Mouse (Mus musculus): ENCODE measurements around the gene Ccnyl1.
A peak's percentile ranks its signal among the peaks of the same experiment; 100 is the strongest.
"Not testable (repeated sequence)": the region's sequence is repeated elsewhere in the genome, so short reads cannot be mapped to it uniquely, and the experiment has no call there.

The Ccnyl1 gene

DNA sequence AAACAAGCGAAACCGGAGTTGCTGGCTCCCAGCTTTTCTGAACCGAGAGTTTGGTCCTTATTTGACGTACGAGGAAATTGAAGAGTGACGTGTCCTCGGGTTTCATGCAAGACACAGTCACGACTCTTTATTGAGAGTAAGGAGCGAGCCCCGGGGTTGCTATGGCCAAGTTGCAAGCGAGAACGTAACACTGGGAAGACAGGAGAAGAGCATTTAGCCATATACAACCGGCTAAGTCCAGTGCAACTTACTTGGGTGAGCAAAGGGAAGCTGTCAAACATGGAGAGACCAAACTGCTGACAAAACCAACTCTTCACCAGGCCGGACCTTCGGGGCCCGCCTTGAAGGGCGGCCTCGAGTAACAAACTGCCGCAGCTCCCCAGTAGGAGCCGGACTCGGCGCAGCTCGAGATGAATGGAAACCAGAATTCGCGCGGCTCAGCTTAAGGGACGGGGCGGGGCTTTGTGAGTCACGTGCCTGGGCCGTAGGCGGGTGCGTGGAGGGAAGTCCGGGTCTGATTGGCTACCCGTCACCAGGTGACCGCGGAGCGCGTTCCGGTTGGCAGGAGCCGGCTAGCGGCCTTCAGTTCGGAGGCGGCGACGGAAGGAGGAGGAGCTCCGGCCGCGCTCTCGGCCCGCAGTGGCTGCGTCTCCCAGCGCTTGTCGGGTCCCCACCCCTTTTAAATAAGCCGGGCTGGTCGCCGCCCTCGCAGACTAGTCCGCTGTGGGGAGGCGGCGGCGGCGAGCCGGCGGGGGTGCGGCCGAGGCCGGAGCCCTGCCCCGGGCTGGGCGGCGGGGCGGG lies at the start of gene Ccnyl1:
TSS of gene Ccnyl1 (plus strand) at position 243 of the 801 bp plus-strand sequence.
- peak; percentile 95 for DNase-seq (ENCODE audit: low read depth, low spot score)

DNA sequence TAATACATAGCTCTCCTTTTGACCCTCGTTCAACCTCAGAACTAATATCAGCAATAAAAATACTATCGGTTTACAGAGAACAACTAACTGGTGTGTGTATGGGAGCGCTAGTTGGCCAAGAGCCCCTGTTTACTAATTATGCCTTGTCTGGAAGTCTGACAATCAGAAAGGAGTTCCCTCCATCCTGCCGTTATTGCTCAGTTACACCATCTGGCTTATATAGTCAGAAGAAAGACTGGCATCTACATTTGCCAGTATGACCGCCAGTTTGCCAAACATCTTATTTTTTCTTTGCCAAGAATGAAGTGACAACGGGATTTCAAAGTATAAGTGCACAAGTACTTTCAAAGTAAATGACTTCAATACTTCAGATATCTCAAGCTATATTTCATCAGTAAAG lies 49.2 kb upstream of the Ccnyl1 start:
- no peak for DNase-seq (ENCODE audit: low read depth, low spot score)

DNA sequence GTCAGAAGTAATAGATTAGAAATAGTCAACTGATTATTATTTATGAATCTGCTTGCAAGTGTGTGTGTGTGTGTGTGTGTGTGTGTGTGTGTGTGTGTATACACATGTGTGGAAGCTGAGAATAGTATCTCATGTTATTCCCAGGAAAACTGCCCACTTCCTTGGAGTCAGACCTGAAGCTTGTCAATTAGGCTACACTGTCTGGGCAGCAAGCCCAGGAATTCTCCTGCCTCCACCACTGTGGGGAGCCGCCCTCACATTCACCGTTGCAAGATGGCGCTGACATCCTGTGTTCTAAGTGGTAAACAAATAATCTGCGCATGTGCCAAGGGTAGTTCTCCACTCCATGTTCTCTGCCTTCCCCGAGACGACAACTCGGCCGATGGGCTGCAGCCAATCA lies 47.7 kb upstream of the Ccnyl1 start:
- DNase-seq (ENCODE audit: low read depth, low spot score), result not testable (repeated sequence)

DNA sequence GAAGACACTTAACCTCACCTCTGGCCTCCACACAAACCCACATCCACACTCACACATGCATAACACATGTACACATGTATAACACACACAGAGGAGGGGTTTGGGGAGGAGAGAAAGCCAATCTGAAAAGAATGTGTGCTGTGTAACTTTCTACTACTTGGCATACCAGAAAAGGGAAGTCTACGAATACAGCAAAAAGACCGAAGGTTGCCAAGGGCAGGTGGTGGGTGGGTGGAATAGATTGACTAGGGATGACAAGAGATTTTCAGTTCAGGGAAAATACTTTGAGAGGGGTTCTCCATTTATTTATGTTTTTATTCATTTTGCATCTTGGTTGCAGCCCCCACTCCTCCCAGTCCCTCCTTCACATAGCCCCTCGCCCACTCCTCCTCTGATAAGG lies 45.7 kb upstream of the Ccnyl1 start:
- DNase-seq (ENCODE audit: low read depth, low spot score), result no peak

DNA sequence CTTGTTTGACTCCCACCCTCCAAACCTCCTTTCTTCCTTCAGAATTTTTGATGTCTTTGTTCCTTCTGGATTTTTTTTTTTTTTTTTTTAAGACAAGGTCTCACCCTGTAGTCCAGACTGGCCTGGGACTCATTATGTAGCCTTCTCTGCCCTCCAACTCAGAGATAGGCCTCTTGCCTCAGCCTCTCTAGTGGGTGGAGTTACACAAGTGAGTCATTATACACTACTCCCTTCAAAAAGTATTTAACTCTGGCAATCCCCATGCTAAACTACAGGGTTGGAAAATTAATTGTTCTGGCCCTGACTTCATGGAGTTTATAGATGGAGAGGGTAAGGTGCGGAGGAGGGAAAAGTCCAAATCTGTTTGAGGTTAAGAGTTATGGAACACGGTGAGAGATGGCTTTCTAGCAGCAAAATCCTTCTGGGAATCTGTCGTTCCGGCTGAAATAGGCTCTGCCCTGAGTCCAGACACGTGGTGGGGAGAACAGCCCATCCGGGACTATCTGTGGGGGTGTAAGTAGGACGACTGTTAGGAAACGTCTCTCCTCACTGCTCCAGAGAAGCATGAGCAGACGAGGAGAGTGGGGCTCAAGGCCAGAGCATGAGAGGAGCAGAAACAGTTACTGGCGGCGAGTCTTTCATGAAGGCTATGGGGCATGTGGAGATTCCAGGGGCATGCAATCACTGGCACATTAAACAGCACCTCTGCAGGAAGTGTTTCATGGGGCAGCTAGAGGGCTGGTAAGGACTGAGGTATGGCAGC lies 40.7 kb upstream of the Ccnyl1 start:
- DNase-seq (ENCODE audit: low read depth, low spot score), result no peak

DNA sequence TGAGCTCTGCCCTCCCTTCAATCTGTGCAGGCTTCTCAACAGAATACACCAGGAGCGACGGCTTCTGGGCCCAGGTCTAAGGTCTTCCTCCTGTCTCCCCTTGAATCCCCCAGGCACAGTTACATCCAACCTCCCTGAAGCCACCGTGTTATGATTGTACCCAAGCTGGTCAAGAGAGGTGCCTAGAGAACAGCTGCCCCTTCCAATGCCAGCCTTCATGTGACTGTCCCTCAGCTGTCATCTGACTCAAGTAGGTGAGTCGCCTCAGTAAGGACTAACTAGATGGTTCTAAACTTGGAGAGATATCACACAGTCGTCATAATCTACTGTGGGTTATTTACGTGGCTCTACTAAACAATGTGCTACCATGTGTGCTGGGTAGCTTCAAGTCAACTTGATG lies 36.6 kb upstream of the Ccnyl1 start:
- DNase-seq (ENCODE audit: low read depth, low spot score), result no peak

DNA sequence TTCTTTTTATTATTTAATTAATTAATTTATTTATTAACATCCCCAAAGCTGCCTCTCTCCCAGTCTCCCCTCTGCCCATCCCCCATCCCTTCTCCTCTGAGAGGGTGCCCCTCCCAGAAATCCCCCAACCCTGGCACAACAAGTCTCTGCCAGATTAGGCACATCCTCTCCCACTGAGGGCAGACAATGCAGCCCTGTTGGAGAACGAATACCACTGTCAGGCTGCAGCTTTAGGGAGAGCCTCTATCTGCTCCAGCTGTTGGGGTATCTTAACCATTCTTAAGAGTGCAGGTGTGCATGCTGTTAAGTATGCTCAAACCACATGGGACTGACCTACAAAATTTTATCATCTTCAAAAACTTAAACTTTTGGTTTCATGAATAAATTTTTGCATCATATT lies 34.8 kb upstream of the Ccnyl1 start:
- no peak for DNase-seq (ENCODE audit: low read depth, low spot score)

DNA sequence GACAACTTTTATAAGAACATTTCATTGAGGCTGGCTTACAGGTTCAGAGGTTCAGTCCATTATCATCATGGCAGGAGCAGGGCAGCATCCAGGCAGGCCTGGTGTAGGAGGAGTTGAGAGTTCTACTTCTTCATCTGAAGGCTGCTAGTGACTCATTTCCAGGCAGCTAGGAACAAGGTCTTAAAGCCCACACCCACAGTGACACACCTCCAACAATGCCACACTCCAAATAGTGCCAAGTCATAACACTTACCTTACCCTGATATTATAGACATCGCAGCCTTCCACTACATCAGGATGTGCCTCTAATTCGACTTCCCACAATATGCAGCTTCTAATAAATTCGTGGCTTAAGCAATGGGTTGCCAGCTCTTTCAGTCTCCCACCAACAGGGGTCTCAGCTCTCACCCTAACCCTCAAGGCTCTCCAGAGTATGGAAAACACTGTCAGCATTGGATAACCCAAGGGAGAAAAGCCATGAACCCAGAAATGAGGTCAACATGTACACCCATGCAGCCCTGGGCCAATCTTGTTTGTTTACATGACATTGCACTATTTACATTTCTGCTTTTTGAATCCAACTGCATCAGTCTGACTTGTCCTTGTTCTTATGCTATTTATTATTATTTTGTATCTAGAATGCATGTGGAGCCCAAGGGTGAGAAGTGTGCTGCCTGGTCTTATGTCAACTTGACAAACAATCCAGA lies 33.7 kb upstream of the Ccnyl1 start:
- no peak for DNase-seq (ENCODE audit: low read depth, low spot score)

DNA sequence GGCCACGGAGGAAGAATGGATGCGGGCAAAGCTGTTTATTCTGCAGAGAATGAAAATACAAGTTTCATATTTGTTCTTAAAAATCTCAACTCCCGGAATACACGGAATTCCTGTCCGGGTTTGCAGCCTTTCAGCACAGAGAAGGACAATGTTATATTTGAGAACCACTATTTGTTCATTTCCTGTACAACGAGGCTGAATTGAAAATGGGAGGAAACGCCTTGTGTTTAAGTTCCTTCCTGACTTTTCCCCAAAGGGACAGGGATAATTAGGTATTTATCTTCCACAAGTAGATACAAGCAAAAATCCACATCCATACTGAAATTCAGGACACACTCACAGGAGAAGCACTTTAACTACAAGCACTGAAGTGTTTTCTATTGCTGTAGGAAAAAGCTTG lies 31.4 kb upstream of the Ccnyl1 start:
- DNase-seq (ENCODE audit: low read depth, low spot score), result no peak

DNA sequence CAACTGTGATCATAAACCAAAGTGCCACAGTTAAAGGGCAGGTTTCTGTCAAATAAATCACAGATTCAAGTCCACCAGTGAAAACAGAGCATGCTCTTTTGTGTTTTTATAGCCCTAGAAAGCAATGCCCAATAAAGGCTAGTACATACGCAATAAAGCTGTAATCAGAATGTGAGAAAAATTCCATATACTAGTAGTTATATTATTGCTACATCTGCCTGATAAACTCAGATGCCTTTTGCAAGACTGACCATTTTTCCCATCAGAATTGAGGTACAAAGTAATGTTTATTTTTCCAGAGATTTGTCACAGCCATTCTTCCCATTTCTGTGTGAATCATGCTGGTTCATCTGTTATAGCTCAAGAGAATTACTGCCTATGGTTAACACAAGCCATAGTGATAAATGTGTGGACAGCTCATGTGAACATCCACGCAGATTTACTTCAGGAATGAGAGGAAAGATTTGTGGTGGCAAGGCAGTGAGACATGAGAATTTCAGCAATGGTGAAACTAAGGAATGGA lies 23.1 kb upstream of the Ccnyl1 start:
- DNase-seq (ENCODE audit: low read depth, low spot score), result no peak

DNA sequence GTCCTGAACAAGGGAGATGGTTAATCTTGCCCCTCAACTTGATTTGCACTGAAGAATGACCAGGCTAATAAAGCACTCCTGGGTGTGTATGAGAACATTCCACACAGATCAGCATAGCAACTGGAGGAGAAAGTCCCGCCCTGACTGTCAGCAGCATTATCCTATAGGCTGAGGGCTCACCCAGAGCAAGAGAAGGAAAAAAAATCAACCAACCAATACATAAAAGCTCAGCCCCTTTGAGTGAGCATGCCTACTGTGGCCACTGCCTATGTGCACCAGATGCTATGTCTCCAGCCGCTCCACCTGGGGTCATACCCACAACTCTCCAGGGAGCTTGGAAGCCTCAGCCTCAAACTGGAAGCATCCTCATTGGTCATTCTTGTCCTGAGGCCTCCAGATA lies 20.8 kb upstream of the Ccnyl1 start:
- no peak for DNase-seq (ENCODE audit: low read depth, low spot score)

DNA sequence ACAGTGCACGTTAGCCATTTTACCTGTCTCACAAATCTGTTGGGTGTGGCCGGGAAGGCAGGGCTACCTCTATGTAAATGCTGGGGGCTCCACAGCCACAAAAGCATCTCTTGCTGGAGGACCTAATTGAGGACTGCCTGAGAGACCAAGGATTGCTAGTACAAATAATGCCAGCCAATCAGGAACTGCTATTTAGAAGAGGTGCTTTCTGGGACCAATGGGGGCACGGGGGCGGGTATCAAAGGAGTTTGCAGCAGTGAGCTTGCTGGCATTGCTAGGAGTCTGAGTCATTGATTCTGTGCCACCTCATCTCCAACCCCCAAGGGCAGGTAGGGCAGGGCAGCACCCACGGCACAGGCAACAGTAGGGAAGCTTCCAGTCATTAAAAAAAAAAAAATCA lies 16.3 kb upstream of the Ccnyl1 start:
- DNase-seq (ENCODE audit: low read depth, low spot score), result no peak

DNA sequence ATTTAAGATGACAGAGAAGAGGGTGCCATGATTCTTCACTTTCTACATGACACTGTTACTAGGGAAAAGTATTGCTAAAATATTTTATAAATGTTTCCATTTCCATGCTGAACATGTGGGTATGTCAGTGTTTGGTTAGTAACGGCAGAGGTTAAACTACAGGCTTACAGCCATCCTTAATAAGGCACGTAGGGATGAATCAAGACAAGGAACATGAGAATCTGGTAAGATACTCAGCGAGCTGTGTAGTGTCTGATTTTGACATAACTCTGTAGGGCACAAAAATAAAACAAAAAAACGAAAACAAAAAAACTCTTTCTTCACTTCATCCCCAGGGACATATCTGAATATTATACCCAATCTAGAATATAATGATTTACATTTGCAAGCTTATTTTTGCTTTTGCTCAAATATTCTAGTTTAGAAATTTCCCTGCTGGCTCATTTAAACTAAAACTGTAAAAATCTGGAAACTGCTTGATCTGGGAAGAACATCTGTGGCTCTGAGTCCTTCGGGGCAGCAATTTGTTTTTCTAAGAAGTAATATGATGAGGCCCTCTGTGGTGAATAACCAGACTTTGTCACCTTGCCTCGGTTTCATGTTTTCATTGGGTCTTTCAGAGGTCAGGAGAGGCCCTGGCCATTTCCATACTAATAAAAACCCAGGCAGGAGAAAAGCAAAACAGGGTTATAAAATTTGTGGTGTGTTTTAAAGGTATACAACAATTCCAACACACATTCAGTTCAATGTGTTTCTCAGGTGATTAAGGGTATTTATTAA lies 14.0 kb upstream of the Ccnyl1 start:
- no peak for DNase-seq (ENCODE audit: low read depth, low spot score)

DNA sequence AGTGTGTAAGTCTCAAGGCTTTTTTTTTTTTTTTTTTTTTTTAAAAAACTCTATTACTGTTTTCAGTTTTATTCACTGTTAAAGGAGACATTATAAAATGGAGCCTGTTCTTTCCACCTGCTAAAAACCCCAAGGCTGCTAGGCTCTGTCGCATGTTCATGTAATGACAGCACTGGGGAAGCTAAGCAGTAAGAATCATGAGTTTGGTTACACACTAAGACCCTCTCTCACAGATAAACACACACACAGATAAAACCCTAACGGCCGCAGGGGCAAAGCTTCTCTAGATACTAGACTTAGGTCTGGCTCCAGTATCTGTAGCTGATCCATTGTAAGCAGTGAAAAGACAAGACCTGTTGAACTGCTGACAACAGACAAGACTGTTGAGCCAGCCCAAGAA lies 8.8 kb upstream of the Ccnyl1 start:
- no peak for DNase-seq (ENCODE audit: low read depth, low spot score)

DNA sequence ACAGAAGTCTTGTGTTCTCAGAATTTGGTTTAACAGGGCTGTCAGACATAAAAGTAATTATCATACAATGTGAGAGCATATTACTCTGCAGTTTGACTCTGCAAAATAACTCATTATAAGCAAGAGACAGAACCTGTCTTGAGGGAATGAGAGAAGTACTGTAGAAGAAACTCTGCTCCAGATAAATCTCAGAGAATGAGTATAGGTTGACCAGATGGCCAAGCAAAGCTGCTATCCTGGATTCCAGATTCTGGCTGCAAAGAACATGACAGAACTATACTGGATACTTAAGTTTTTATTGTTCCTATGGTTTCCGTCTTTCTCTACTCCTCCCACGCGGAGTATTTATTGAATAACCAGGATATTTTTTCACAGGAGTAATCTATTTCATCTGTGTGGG lies 7.2 kb upstream of the Ccnyl1 start:
- DNase-seq (ENCODE audit: low read depth, low spot score), result no peak

DNA sequence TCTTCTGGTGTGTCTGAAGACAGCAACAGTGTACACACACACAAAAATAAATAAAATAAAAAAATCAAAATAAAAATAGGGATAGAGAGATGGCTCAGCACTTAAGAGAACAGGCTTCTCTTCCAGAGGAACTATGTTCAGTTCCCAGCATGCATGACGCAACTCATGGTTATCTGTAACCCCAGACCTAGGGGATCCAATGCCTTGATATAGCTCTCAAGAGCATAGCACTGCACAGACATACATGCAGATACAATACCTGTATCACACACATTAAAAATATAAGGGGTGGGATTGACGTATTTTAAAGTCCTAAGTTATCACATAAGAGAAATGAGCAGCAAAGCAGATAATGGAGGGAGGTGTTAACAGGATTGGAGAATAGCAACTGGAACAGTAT lies 5.8 kb upstream of the Ccnyl1 start:
- DNase-seq (ENCODE audit: low read depth, low spot score), result no peak

DNA sequence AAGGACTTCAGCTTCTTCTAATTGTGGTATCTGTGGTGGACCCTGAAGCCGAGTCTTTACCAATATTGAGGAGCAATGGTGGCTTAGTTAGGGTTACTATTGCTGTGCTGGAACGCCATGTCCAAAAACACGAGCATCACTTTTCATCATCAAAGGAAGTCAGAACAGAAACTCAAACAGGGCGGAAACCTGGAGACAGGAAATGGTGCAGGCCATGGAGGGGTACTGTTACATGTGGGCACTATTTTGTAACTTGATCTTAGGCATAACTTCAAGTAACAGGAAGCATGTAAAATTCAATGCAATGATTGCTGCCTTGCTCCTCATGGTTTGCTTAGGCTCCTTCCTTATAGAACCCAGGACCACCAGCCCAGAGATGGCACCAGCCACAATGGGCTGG lies 2.2 kb upstream of the Ccnyl1 start:
- no peak for DNase-seq (ENCODE audit: low read depth, low spot score)

DNA sequence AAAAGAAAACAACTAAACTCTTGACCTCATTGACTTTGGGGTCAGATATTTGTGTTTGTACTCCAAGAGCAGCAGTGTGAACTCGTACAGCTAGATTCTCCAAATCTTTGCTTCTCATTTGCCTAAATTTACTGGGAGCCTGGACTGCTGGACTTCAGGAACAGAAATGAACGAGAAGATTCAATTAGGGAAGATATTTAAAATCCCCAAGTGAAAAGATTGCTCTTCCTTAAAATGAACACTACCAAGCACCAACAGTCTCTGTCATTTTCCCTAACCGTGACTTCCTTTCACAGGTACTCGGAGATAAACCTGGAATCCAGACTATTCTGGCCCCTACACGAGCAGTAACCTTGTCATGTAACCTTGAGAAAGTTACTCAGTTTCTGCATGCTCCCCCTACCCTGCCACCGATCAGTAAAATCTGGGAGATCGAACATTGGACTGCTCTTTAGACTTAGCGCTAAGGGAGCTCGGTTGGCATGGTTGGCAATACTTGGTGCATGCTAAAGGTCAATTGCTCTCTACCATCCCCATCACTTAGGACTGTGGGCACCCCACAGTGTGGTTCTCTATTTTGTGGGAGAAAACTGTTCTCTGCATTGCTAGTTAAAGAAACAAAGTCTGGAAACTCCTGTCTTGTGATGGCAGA lies 568 bp upstream of the Ccnyl1 start:
- DNase-seq (ENCODE audit: low read depth, low spot score), result no peak

DNA sequence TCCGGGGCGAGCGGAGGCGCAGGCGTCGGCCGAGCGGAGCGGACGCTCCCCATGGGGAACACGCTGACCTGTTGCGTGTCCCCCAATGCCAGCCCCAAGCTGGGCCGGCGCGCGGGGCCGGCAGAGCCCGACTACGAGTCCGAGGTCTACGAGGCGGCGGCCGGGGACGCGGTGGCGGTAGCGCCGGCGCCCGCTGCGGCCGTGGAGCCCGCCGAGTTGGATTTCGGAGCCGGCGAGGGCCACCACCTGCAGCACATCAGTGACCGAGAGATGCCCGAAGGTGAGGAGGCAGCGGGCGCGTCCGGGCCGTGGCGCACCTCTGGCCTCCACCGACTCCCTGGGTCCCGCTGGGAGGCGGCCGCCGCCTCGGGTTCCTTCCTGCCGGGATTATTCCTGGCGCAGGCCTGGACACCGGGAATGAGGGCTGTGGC lies 881 bp downstream of the Ccnyl1 start:
- DNase-seq (ENCODE audit: low read depth, low spot score), result no peak

DNA sequence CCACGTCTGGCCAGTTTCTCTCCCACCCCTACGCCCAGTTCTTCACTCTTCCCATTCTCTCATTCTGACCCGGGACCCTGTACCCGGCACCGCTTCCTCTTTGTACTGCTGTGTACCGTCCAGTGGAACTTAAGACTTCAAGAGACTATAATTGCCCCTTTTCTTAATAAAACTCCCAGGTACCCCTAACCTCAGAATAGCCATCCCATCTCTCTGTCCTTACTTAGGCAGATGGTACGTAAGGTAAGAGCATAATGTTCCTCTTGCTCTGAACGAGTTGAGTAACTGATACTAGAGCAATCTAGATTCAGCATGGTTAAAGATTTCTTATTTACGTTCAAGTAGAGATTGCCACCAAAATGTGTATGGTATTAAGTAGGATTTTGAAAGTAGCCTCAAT lies 1.3 kb downstream of the Ccnyl1 start:
- no peak for DNase-seq (ENCODE audit: low read depth, low spot score)

DNA sequence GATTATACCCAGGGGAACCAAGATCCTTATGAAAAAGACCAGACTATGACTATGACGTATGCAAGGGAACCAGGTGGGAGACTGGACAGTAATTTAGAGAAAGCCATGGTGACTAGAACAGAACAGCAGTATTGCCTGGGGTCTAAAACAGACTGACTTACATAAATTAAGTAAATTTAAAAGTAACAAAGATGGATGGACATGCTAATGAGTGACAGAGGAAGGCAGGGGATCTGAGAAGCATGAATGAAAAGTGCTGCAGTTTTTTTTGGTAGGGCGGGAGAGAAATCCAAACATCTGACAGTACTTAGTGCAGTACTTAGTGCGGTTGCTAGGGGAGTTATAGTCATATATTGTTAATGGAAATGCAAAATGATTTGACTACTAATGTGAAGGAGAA lies 4.9 kb downstream of the Ccnyl1 start:
- DNase-seq (ENCODE audit: low read depth, low spot score), result no peak
